Mouse (Mus musculus): ENCODE measurements around the gene Calcrl. TPM values are rescaled to one million over a fixed set of nuclear protein-coding genes. Genes with fewer than 3 reads are reported as not detected.
"Not testable (repeated sequence)": the region's sequence is repeated elsewhere in the genome, so short reads cannot be mapped to it uniquely, and the experiment has no call there.

Gene Calcrl
- polyA plus RNA-seq, 1 experiment from 2014 or later: 14.2 TPM

GRCm38 (mm10) chr2:84404834-84405233 is 20.4 kb downstream of the Calcrl start:
- Histone ChIP-seq H3K27ac (ENCODE audit: low read depth, low read length) (no peak overlapping the region), H3K4me2 (replicated peaks; ENCODE audit: low read depth) (no peak overlapping the region), H3K36me3 (ENCODE audit: control insufficient read depth, insufficient read depth) (no peaks in the 10 kb centered on the region), H3K4me3 (ENCODE audit: low read depth, low read length) (no peak overlapping the region), H3K27me3 (replicated peaks; ENCODE audit: control insufficient read depth, insufficient read depth, low read length) (no peaks in the 10 kb centered on the region), H3K9ac (ENCODE audit: low read depth, low read length) (no peak overlapping the region), H3K9me3 (ENCODE audit: control insufficient read depth) (no peaks in the 10 kb centered on the region), H3K4me1 (replicated peaks; ENCODE audit: control insufficient read depth, insufficient read depth, low read length) (no peaks in the 10 kb centered on the region)
- no peak for TF ChIP-seq CTCF (IDR thresholded peaks at IDR 0.05; ENCODE audit: low read depth)
- WGBS: 81% methylated on average over 3 of the region's 3 CpGs
- ATAC-seq: no peak

GRCm38 (mm10) chr2:84402713-84403112 is 22.5 kb downstream of the Calcrl start:
- no peak overlapping the region for H3K27ac ChIP-seq (ENCODE audit: low read depth, low read length)
- WGBS: 66% methylated on average over 3 of the region's 3 CpGs
- H3K9me3 ChIP-seq (ENCODE audit: control insufficient read depth): no peaks in the 10 kb centered on the region
- no peak overlapping the region for H3K4me2 ChIP-seq (replicated peaks; ENCODE audit: low read depth)
- no peaks in the 10 kb centered on the region for H3K4me1 ChIP-seq (replicated peaks; ENCODE audit: control insufficient read depth, insufficient read depth, low read length)
- no peak for ATAC-seq
- H3K9ac ChIP-seq (ENCODE audit: low read depth, low read length): no peak overlapping the region
- H3K27me3 ChIP-seq (replicated peaks; ENCODE audit: control insufficient read depth, insufficient read depth, low read length): no peaks in the 10 kb centered on the region
- no peaks in the 10 kb centered on the region for H3K36me3 ChIP-seq (ENCODE audit: control insufficient read depth, insufficient read depth)
- H3K4me3 ChIP-seq (ENCODE audit: low read depth, low read length): no peak overlapping the region
- TF ChIP-seq CTCF (IDR thresholded peaks at IDR 0.05; ENCODE audit: low read depth): no peak

DNA sequence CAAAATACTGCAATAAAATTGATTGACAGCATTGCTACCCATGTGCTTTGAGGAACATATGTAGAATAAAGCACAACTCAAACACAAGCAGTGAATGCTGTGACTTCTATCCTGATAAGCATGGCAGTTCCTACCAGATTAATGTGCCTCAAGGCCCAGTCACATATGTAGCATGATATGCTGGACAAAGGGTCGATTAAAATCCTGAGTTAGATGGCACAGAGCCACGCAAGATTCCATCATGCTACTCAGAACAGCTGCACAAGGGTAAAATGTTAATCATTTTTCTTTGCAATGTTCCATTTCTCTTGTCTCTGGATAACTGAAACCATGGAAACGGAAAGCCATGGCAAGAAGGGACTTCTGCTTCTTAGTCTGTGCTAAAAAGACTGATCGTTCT is 28.7 kb downstream of the Calcrl start:
- Histone ChIP-seq H3K4me1 (replicated peaks; ENCODE audit: control insufficient read depth, insufficient read depth, low read length) (no peaks in the 10 kb centered on the region), H3K9ac (ENCODE audit: low read depth, low read length) (no peak overlapping the region), H3K27ac (ENCODE audit: low read depth, low read length) (no peak overlapping the region), H3K36me3 (ENCODE audit: control insufficient read depth, insufficient read depth) (no peaks in the 10 kb centered on the region), H3K4me3 (ENCODE audit: low read depth, low read length) (no peak overlapping the region), H3K4me2 (replicated peaks; ENCODE audit: low read depth) (no peak overlapping the region), H3K27me3 (replicated peaks; ENCODE audit: control insufficient read depth, insufficient read depth, low read length) (no peaks in the 10 kb centered on the region), H3K9me3 (ENCODE audit: control insufficient read depth) (no peaks in the 10 kb centered on the region)
- no peak for ATAC-seq
- 87% methylated on average over 4 of the region's 4 CpGs for WGBS
- no peak for TF ChIP-seq CTCF (IDR thresholded peaks at IDR 0.05; ENCODE audit: low read depth)

- Histone ChIP-seq H3K36me3 (ENCODE audit: control insufficient read depth, insufficient read depth) (no peaks in the 10 kb centered on the region), H3K4me3 (ENCODE audit: low read depth, low read length) (no peak overlapping the region), H3K27me3 (replicated peaks; ENCODE audit: control insufficient read depth, insufficient read depth, low read length) (no peaks in the 10 kb centered on the region), H3K4me1 (replicated peaks; ENCODE audit: control insufficient read depth, insufficient read depth, low read length) (no peaks in the 10 kb centered on the region), H3K4me2 (replicated peaks; ENCODE audit: low read depth) (no peak overlapping the region), H3K9ac (ENCODE audit: low read depth, low read length) (no peak overlapping the region), H3K27ac (ENCODE audit: low read depth, low read length) (no peak overlapping the region), H3K9me3 (ENCODE audit: control insufficient read depth) (no peaks in the 10 kb centered on the region)
- no peak for TF ChIP-seq CTCF (IDR thresholded peaks at IDR 0.05; ENCODE audit: low read depth)
- WGBS: 67% methylated on average over 4 of the region's 4 CpGs
- ATAC-seq: no peak
These were observed 32.0 kb downstream of the Calcrl start for GRCm38 (mm10) chr2:84393236-84393635.

DNA sequence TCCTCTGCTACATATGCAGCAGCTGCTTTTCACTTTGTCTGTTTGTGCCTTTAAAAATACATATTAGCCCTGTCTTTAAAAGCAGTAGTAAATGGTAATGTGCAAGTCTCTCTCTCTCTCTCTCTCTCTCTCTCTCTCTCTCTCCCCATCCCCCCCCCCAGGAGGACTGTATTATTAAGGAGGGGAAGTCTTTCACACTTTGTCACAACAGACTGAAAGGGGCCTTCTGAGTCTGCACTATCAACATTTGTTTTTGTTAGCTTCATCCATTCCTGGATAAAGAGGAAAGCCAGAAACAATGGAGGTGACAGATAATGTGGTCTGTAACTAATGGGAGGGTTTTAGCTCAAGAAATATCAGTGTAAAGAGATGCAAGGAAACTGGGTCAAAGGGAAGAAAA is 36.1 kb downstream of the Calcrl start:
- ATAC-seq: no peak
- H3K9me3 ChIP-seq (ENCODE audit: control insufficient read depth): no peaks in the 10 kb centered on the region

DNA sequence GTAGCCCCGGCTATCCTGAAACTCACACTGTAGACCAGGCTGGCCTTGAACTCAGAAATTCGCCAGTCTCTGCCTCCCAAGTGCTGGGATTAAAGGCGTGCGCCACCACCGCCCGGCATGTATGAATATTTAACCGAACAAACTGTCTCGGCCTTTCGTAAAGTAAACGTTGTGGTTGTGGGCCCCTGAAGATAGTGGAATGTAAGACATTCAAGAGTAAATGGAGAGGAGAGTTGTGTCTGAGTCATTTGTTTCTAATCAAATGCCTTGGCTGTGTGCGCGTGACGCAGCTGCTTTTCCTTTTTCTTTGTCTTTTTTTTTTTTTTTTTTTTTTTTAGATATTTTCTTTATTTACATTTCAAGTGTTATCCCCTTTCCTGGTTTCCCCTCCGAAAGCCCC is 36.7 kb downstream of the Calcrl start:
- H3K9me3 ChIP-seq (ENCODE audit: control insufficient read depth); H3K36me3 ChIP-seq (ENCODE audit: control insufficient read depth, insufficient read depth); H3K27ac ChIP-seq (ENCODE audit: low read depth, low read length); H3K4me1 ChIP-seq (replicated peaks; ENCODE audit: control insufficient read depth, insufficient read depth, low read length); H3K27me3 ChIP-seq (replicated peaks; ENCODE audit: control insufficient read depth, insufficient read depth, low read length); H3K4me3 ChIP-seq (ENCODE audit: low read depth, low read length); H3K4me2 ChIP-seq (replicated peaks; ENCODE audit: low read depth); ATAC-seq; H3K9ac ChIP-seq (ENCODE audit: low read depth, low read length): not testable (repeated sequence)
- WGBS: 82% methylated on average over 14 of the region's 14 CpGs

More for the DNA sequence above, 36.1 kb downstream of the Calcrl start:
- Histone ChIP-seq H3K36me3 (ENCODE audit: control insufficient read depth, insufficient read depth) (no peaks in the 10 kb centered on the region), H3K27ac (ENCODE audit: low read depth, low read length) (no peak overlapping the region), H3K9ac (ENCODE audit: low read depth, low read length) (no peak overlapping the region), H3K4me1 (replicated peaks; ENCODE audit: control insufficient read depth, insufficient read depth, low read length) (no peaks in the 10 kb centered on the region), H3K4me3 (ENCODE audit: low read depth, low read length) (no peak overlapping the region), H3K27me3 (replicated peaks; ENCODE audit: control insufficient read depth, insufficient read depth, low read length) (no peaks in the 10 kb centered on the region), H3K4me2 (replicated peaks; ENCODE audit: low read depth) (no peak overlapping the region)
- TF ChIP-seq CTCF (IDR thresholded peaks at IDR 0.05; ENCODE audit: low read depth): no peak

DNA sequence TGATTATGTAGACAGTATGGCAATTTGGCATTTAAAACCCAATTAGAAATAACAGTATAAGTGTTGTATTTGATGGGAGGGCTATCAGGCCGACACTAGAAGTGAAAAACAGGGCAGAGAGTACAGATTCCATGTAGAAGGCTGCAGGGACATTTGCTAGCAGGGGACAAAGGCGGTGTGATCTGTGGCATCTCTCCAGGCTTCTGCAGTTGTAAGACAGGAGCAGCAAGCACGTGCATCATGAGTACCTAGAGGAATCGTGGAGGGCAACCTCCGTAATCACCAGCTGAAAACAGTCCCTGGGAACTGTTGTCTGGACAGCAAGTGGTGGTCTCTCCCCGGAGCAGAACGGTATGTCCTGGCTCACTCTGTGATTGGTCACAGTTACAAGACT is 37.2 kb downstream of the Calcrl start:
- no peak overlapping the region for H3K27ac ChIP-seq (ENCODE audit: low read depth, low read length)
- ATAC-seq: no peak
- no peak for TF ChIP-seq CTCF (IDR thresholded peaks at IDR 0.05; ENCODE audit: low read depth)
- no peak overlapping the region for H3K9ac ChIP-seq (ENCODE audit: low read depth, low read length)
- no peaks in the 10 kb centered on the region for H3K9me3 ChIP-seq (ENCODE audit: control insufficient read depth)
- no peak overlapping the region for H3K4me2 ChIP-seq (replicated peaks; ENCODE audit: low read depth)
- H3K4me1 ChIP-seq (replicated peaks; ENCODE audit: control insufficient read depth, insufficient read depth, low read length): no peaks in the 10 kb centered on the region; the same call in 1 of the 2 replicates
- no peaks in the 10 kb centered on the region for H3K36me3 ChIP-seq (ENCODE audit: control insufficient read depth, insufficient read depth)
- H3K4me3 ChIP-seq (ENCODE audit: low read depth, low read length): no peak overlapping the region
- H3K27me3 ChIP-seq (replicated peaks; ENCODE audit: control insufficient read depth, insufficient read depth, low read length): no peaks in the 10 kb centered on the region
- WGBS: 76% methylated on average over 7 of the region's 7 CpGs

All from intestine, postnatal 0 days (tissue).